Mouse (Mus musculus) forebrain, embryonic 15.5 days (tissue): ENCODE results near the gene Gramd1b. TPM values are rescaled to one million over a fixed set of nuclear protein-coding genes. Genes with fewer than 3 reads are reported as not detected.

Experiments
- ATAC-seq: fragments of 200-750 bp; cut with Nextera tagmentation; replicated peaks from 2 replicates; pipeline ENCODE4 v1.8.0; 2017; ENCODE audit warnings: mild to moderate bottlenecking, moderate TSS enrichment, moderate library complexity
- H3K27ac ChIP-seq: fragments of 300-500 bp; sonication (generic); replicated peaks from 2 replicates; pipeline ENCODE4 v1.5.1; 2015; ENCODE audit warnings: mild to moderate bottlenecking, inconsistent platforms
- H3K27me3 ChIP-seq: fragments of 300-500 bp; sonication (generic); 2 replicates; pipeline ENCODE4 v1.6.1; 2015; ENCODE audit warnings: inconsistent platforms
- H3K36me3 ChIP-seq: fragments of 300-500 bp; sonication (generic); 2 replicates; pipeline ENCODE4 v1.6.1; 2015; ENCODE audit warnings: mild to moderate bottlenecking, inconsistent platforms
- H3K4me1 ChIP-seq: fragments of 300-500 bp; sonication (generic); 2 replicates; pipeline ENCODE4 v1.6.1; 2015; ENCODE audit warnings: inconsistent platforms
- H3K4me2 ChIP-seq: fragments of 300-500 bp; sonication (generic); replicated peaks from 2 replicates; pipeline ENCODE4 v1.6.1; 2015; ENCODE audit warnings: mild to moderate bottlenecking, inconsistent platforms
- H3K4me3 ChIP-seq: fragments of 300-500 bp; sonication (generic); 2 replicates; pipeline ENCODE4 v1.5.1; 2015; ENCODE audit warnings: mild to moderate bottlenecking, inconsistent platforms
- H3K9ac ChIP-seq: fragments of 300-500 bp; sonication (generic); replicated peaks from 2 replicates; pipeline ENCODE4 v1.6.1; 2015; ENCODE audit warnings: mild to moderate bottlenecking, inconsistent platforms
- H3K9me3 ChIP-seq: fragments of 300-500 bp; sonication (generic); 2 replicates; pipeline ENCODE4 v1.6.1; 2016; ENCODE audit warnings: inconsistent platforms
- WGBS: fragments of 180-500 bp; shearing (Covaris S2); methylation state at CpG from one replicate; pipeline ENCODE4 v1.1.7; 2015; ENCODE audit warnings: mixed read lengths; 5-methylcytosine and 5-hydroxymethylcytosine counted together
- polyA plus RNA-seq: library from polyadenylated mRNA; unstranded; fragments of >200 nt; fragmentation: Nextera tagmentation; extraction: Ambion mirVana; gene quantifications from 2 replicates; pipeline ENCODE4 v1.2.1, GENCODE M21; 2015

Gene Gramd1b
- polyA plus RNA-seq, 1 experiment from 2014 or later: 18.2 TPM

- ATAC-seq: no peak
- Histone ChIP-seq H3K27me3 (no peaks in the 10 kb centered on the region), H3K4me2 (peak overlapping the region; percentile 80), H3K4me3 (peak overlapping the region; percentile 53), H3K36me3 (no peaks in the 10 kb centered on the region), H3K9me3 (no peaks in the 10 kb centered on the region), H3K9ac (no peak overlapping the region; the same call in 1 of the 2 replicates), H3K4me1 (peaks cover 46% of the 10 kb centered on the region), H3K27ac (no peak overlapping the region)
- 61% methylated on average over 3 of the region's 3 CpGs for WGBS
Observed at GRCm38 (mm10) chr9:40271075-40271474, 260.1 kb downstream of the Gramd1b start.

- Histone ChIP-seq H3K9ac (peak overlapping the region; percentile 59), H3K4me3 (peak overlapping the region; percentile 53), H3K9me3 (no peaks in the 10 kb centered on the region), H3K4me1 (peaks cover 46% of the 10 kb centered on the region), H3K36me3 (no peaks in the 10 kb centered on the region), H3K27ac (peak overlapping the region; percentile 68), H3K27me3 (no peaks in the 10 kb centered on the region), H3K4me2 (peak overlapping the region; percentile 80)
- WGBS: 16% methylated on average over 8 of the region's 8 CpGs
- no peak for ATAC-seq
Observed at GRCm38 (mm10) chr9:40269880-40270279, 261.3 kb downstream of the Gramd1b start.

DNA sequence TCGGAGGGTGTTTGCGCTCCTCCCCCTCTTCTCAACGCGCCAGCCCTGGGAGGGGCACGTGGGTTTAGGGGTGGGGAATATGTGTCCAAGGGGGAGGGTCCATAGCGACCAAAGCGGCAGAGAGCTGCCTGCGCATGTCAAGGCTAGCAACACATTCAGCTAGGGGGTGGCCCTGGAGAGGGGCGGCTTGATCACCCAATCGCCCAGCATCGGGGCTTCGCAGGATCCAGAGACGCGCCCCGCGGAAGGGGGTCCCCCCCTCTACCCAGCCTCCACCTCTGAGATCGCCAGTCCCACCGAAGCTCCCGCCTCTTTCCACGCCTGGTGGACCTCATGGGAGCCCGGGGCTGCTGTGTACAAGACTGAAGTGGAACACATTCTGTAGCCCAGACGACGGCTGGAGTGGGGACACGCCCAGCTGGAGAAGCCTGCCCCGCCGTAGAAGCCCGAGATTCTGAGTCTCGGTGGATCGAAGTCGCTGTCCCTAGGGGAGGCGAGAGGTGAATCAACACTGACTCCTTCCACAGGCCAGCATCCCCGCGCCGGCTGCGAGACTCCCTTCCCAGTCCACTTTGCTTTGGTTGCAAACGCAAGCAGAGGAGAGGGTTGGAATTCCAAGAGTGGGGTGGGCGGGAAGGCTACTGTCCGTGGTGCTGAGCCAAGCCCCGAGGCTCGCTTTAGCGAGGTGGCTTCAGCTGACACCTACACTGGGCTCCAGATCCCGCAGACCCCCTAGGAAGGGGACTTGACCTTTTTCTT, 261.9 kb downstream of the Gramd1b start, which contains the start of gene Scn3b:
Gene Scn3b (plus strand): TSS at position 115 of the 759 bp plus-strand sequence.
- peak within 1 kb of the TSS; percentile 53 for H3K4me3 ChIP-seq
- H3K9ac ChIP-seq: peak within 1 kb of the TSS; percentile 59
- no peaks in the 10 kb centered on the region for H3K27me3 ChIP-seq
- no peaks in the 10 kb centered on the region for H3K9me3 ChIP-seq
- H3K4me1 ChIP-seq: peaks cover 46% of the 10 kb centered on the region
- H3K4me2 ChIP-seq: peak within 1 kb of the TSS; percentile 80
- peak within 1 kb of the TSS; percentile 68 for H3K27ac ChIP-seq
- ATAC-seq: peak; percentile 97
- under 1% methylated on average over 41 of the region's 42 CpGs for WGBS
- H3K36me3 ChIP-seq: no peaks in the 10 kb centered on the region

- peak overlapping the region; percentile 59 for H3K9ac ChIP-seq
- H3K4me3 ChIP-seq: peak overlapping the region; percentile 53
- no peaks in the 10 kb centered on the region for H3K27me3 ChIP-seq
- H3K27ac ChIP-seq: peak overlapping the region; percentile 68
- H3K9me3 ChIP-seq: no peaks in the 10 kb centered on the region
- 2% methylated on average over 4 of the region's 4 CpGs for WGBS
- H3K4me2 ChIP-seq: peak overlapping the region; percentile 80
- ATAC-seq: no peak; the same call in 1 of the 2 replicates
- H3K4me1 ChIP-seq: peaks cover 45% of the 10 kb centered on the region
- H3K36me3 ChIP-seq: no peaks in the 10 kb centered on the region
Observed at GRCm38 (mm10) chr9:40268748-40269102, 262.5 kb downstream of the Gramd1b start.

GRCm38 (mm10) chr9:40268040-40268747, 263.0 kb downstream of the Gramd1b start:
- Histone ChIP-seq H3K27me3 (no peaks in the 10 kb centered on the region), H3K4me1 (peaks cover 40% of the 10 kb centered on the region), H3K9me3 (no peaks in the 10 kb centered on the region), H3K4me2 (peak overlapping the region; percentile 80), H3K36me3 (no peaks in the 10 kb centered on the region), H3K4me3 (peak overlapping the region; percentile 53), H3K9ac (peak overlapping the region; percentile 59), H3K27ac (peak overlapping the region; percentile 68)
- peak; percentile 37 for ATAC-seq
- WGBS: 9% methylated on average over 21 of the region's 21 CpGs

DNA sequence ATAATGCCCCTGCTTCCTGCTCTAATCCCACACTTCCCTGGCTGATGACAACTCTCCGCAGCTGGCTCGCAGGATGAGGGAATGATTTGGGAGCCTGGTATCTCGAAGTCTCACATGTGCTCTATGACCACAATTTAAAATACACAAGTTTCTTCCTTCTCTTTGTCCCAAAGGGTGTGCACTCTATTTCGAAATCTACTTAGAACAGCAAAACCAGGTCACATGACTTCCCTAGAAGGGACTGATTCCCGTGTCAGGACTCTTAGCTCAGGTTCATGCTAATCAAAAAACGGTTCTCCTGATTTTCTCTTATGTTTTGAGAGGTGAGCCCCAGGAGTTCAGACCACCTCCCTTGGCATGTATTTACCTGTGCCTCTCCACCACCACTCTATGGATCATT, 267.3 kb downstream of the Gramd1b start:
- Histone ChIP-seq H3K4me3 (no peak overlapping the region), H3K27ac (no peak overlapping the region), H3K9ac (no peak overlapping the region), H3K4me2 (no peak overlapping the region), H3K9me3 (no peaks in the 10 kb centered on the region), H3K36me3 (no peaks in the 10 kb centered on the region), H3K4me1 (peaks cover 15% of the 10 kb centered on the region), H3K27me3 (no peaks in the 10 kb centered on the region)
- ATAC-seq: no peak
- WGBS: 75% methylated on average over 6 of the region's 6 CpGs

DNA sequence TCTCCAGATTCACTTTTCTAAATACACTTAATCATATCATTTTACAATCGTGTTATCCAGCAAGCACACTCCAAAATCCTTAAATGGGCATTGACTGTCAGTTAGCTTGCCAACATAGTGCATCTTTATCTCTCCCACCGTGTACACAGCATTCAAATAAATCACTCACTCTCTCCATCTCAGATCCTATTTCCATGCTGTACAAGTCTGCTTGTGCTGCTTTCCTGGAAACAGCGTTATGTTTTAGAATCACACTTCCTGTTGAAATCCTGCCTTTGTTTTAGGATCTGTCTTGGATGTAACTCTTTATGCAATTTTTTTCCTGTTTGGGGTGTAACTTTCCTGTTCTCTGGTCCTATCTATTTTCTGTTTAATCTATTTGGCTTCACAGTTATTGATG, 278.7 kb downstream of the Gramd1b start:
- H3K9ac ChIP-seq: no peak overlapping the region
- no peak overlapping the region for H3K4me2 ChIP-seq
- H3K27me3 ChIP-seq: no peaks in the 10 kb centered on the region
- 71% methylated on average over 3 of the region's 3 CpGs for WGBS
- H3K27ac ChIP-seq: no peak overlapping the region
- no peak overlapping the region for H3K4me3 ChIP-seq
- no peaks in the 10 kb centered on the region for H3K4me1 ChIP-seq
- no peaks in the 10 kb centered on the region for H3K9me3 ChIP-seq
- no peak for ATAC-seq
- no peaks in the 10 kb centered on the region for H3K36me3 ChIP-seq

DNA sequence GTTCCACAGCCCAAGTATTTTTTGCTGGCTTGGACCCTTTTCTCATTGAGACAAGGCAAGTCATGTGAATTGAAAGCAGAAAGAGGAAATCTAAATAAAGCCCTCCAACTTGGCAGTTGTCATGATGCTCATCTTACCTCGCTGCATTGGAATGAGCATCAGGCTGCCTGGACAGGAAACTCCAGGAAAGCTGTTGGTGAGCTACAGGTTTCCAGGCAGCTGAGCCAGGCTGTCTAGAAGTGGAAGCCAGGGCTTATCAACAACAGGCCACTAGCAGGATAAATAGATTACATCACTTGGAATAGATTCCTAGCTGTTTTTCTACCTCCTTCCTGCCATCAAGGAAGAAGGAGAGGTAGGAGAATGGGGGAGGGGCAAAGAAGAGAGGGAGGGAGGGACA, 282.1 kb downstream of the Gramd1b start:
- H3K36me3 ChIP-seq: no peaks in the 10 kb centered on the region
- no peak for ATAC-seq
- no peaks in the 10 kb centered on the region for H3K27me3 ChIP-seq
- no peak overlapping the region for H3K4me2 ChIP-seq
- H3K27ac ChIP-seq: no peak overlapping the region
- H3K9ac ChIP-seq: no peak overlapping the region
- no peaks in the 10 kb centered on the region for H3K4me1 ChIP-seq
- no peak overlapping the region for H3K4me3 ChIP-seq
- 89% methylated on average over 1 of the region's 1 CpGs for WGBS
- H3K9me3 ChIP-seq: no peaks in the 10 kb centered on the region

GRCm38 (mm10) chr9:40246702-40247101, 284.5 kb downstream of the Gramd1b start:
- H3K4me1 ChIP-seq: peaks cover 6% of the 10 kb centered on the region
- no peaks in the 10 kb centered on the region for H3K27me3 ChIP-seq
- no peak overlapping the region for H3K4me2 ChIP-seq
- ATAC-seq: no peak
- H3K27ac ChIP-seq: no peak overlapping the region
- no peaks in the 10 kb centered on the region for H3K36me3 ChIP-seq
- no peak overlapping the region for H3K9ac ChIP-seq
- H3K9me3 ChIP-seq: no peaks in the 10 kb centered on the region
- 60% methylated on average over 6 of the region's 6 CpGs for WGBS
- H3K4me3 ChIP-seq: no peak overlapping the region

DNA sequence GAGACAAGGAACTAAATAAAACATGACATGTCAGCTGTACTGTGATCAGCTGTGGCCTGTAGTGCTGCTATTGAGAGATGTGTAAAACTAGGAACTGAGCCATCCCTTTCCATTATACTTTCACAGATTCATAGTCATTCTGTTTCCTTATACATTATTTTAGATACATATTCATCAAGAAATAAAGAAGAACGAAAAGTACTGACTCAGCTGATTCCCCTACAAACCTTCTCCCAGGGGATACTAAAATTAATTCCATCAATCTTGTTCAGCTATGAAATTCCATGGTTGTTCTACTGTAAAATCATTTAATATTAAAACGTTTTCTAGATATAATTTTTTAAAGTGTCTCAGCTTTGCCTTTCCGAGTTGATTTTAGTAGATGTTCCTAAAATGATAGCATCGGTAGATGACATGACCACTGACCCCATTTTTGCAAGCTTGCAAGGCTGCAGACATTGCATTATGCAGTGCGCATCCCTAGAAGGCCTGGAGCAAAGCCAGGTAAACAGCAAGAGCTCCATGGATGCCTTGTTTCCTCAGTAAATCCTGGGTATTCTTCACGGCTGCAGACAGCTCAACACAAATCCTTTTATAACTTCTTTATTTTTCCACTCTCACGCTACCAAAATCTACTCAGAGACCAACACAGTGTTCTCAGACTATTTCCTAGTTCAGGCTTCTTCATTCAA, 285.1 kb downstream of the Gramd1b start:
- H3K27me3 ChIP-seq: no peaks in the 10 kb centered on the region
- no peak overlapping the region for H3K4me2 ChIP-seq
- no peak for ATAC-seq
- no peak overlapping the region for H3K9ac ChIP-seq
- no peak overlapping the region for H3K27ac ChIP-seq
- no peaks in the 10 kb centered on the region for H3K36me3 ChIP-seq
- H3K9me3 ChIP-seq: no peaks in the 10 kb centered on the region
- WGBS: 72% methylated on average over 7 of the region's 7 CpGs
- H3K4me1 ChIP-seq: peaks cover 11% of the 10 kb centered on the region
- no peak overlapping the region for H3K4me3 ChIP-seq

GRCm38 (mm10) chr9:40245466-40245865, 285.7 kb downstream of the Gramd1b start:
- H3K4me3 ChIP-seq: no peak overlapping the region
- no peaks in the 10 kb centered on the region for H3K27me3 ChIP-seq
- no peaks in the 10 kb centered on the region for H3K9me3 ChIP-seq
- WGBS: 84% methylated on average over 9 of the region's 9 CpGs
- H3K36me3 ChIP-seq: no peaks in the 10 kb centered on the region
- no peak overlapping the region for H3K9ac ChIP-seq
- H3K27ac ChIP-seq: no peak overlapping the region
- no peak overlapping the region for H3K4me2 ChIP-seq
- H3K4me1 ChIP-seq: peaks cover 17% of the 10 kb centered on the region
- ATAC-seq: no peak
